Mouse (Mus musculus): ENCODE measurements around the gene Dnaaf3. TPM values are rescaled to one million over a fixed set of nuclear protein-coding genes. Genes with fewer than 3 reads are reported as not detected.

The Dnaaf3 gene
- polyA plus RNA-seq, 1 experiment, result 9.6 TPM

GRCm38 (mm10) chr7:4503858-4504257 lies 28.4 kb downstream of the Dnaaf3 start:
- H3K4me1 ChIP-seq (ENCODE audit: control insufficient read depth, insufficient read depth, insufficient read length), result peaks cover 19% of the 10 kb centered on the region; the same call in 1 of the 2 replicates
- H3K4me3 ChIP-seq (ENCODE audit: extremely low read depth, insufficient read depth, insufficient read length), result no peak overlapping the region
- 68% methylated on average over 5 of the region's 5 CpGs for WGBS
- H3K27me3 ChIP-seq (ENCODE audit: control insufficient read depth, insufficient read depth, low read length), result no peaks in the 10 kb centered on the region
- peak overlapping the region; percentile 61 for H3K27ac ChIP-seq (ENCODE audit: insufficient read depth, low read length)
- H3K36me3 ChIP-seq (ENCODE audit: control insufficient read depth, insufficient read depth, low read length), result peaks cover 2% of the 10 kb centered on the region; the same call in 1 of the 2 replicates
- TF ChIP-seq POLR2A (IDR thresholded peaks at IDR 0.05; ENCODE audit: low read depth, low read length), result no peak
- TF ChIP-seq CTCF (IDR thresholded peaks at IDR 0.05; ENCODE audit: extremely low read depth, insufficient read depth, insufficient read length, insufficient replicate concordance), result no peak
- no peak for DNase-seq (ENCODE audit: low read depth in 1 of 2, low spot score in 2 of 2)

GRCm38 (mm10) chr7:4503100-4503499 lies 29.2 kb downstream of the Dnaaf3 start:
- no peak overlapping the region for H3K4me3 ChIP-seq (ENCODE audit: extremely low read depth, insufficient read depth, insufficient read length)
- H3K27me3 ChIP-seq (ENCODE audit: control insufficient read depth, insufficient read depth, low read length), result no peaks in the 10 kb centered on the region
- no peak for DNase-seq (ENCODE audit: low read depth in 1 of 2, low spot score in 2 of 2)
- no peak overlapping the region for H3K27ac ChIP-seq (ENCODE audit: insufficient read depth, low read length)
- peaks cover 21% of the 10 kb centered on the region; the same call in 1 of the 2 replicates for H3K4me1 ChIP-seq (ENCODE audit: control insufficient read depth, insufficient read depth, insufficient read length)
- H3K36me3 ChIP-seq (ENCODE audit: control insufficient read depth, insufficient read depth, low read length), result peaks cover 2% of the 10 kb centered on the region; the same call in 1 of the 2 replicates
- TF ChIP-seq CTCF (IDR thresholded peaks at IDR 0.05; ENCODE audit: extremely low read depth, insufficient read depth, insufficient read length, insufficient replicate concordance), result no peak
- no peak for TF ChIP-seq POLR2A (IDR thresholded peaks at IDR 0.05; ENCODE audit: low read depth, low read length)
- 92% methylated on average over 4 of the region's 4 CpGs for WGBS

- Histone ChIP-seq H3K4me3 (ENCODE audit: extremely low read depth, insufficient read depth, insufficient read length) (0 out of 2 replicates have a peak overlapping the region, but pooled peaks have one; percentile 2), H3K36me3 (ENCODE audit: control insufficient read depth, insufficient read depth, low read length) (peaks cover 2% of the 10 kb centered on the region; the same call in 1 of the 2 replicates), H3K27ac (ENCODE audit: insufficient read depth, low read length) (peak overlapping the region; percentile 16; the same call in 1 of the 2 replicates), H3K27me3 (ENCODE audit: control insufficient read depth, insufficient read depth, low read length) (no peaks in the 10 kb centered on the region), H3K4me1 (ENCODE audit: control insufficient read depth, insufficient read depth, insufficient read length) (peaks cover 21% of the 10 kb centered on the region; the same call in 1 of the 2 replicates)
- WGBS, result 39% methylated on average over 14 of the region's 14 CpGs
- no peak for DNase-seq (ENCODE audit: low read depth in 1 of 2, low spot score in 2 of 2)
- TF ChIP-seq POLR2A (IDR thresholded peaks at IDR 0.05; ENCODE audit: low read depth, low read length) (no peak), CTCF (IDR thresholded peaks at IDR 0.05; ENCODE audit: extremely low read depth, insufficient read depth, insufficient read length, insufficient replicate concordance) (no peak)
Observed at GRCm38 (mm10) chr7:4502421-4503090, 29.7 kb downstream of the Dnaaf3 start.

- peak; percentile 81 to 94 for DNase-seq (ENCODE audit: low read depth in 1 of 2, low spot score in 2 of 2)
- H3K36me3 ChIP-seq (ENCODE audit: control insufficient read depth, insufficient read depth, low read length), result peaks cover 2% of the 10 kb centered on the region; the same call in 1 of the 2 replicates
- H3K4me1 ChIP-seq (ENCODE audit: control insufficient read depth, insufficient read depth, insufficient read length), result peaks cover 21% of the 10 kb centered on the region; the same call in 1 of the 2 replicates
- peak within 1 kb of the TSS; percentile 81 for H3K4me3 ChIP-seq (ENCODE audit: extremely low read depth, insufficient read depth, insufficient read length)
- WGBS, result 3% methylated on average over 61 of the region's 62 CpGs
- no peak for TF ChIP-seq CTCF (IDR thresholded peaks at IDR 0.05; ENCODE audit: extremely low read depth, insufficient read depth, insufficient read length, insufficient replicate concordance)
- peak; percentile 58 for TF ChIP-seq POLR2A (IDR thresholded peaks at IDR 0.05; ENCODE audit: low read depth, low read length)
- peak within 1 kb of the TSS; percentile 94 for H3K27ac ChIP-seq (ENCODE audit: insufficient read depth, low read length)
- no peaks in the 10 kb centered on the region for H3K27me3 ChIP-seq (ENCODE audit: control insufficient read depth, insufficient read depth, low read length)
Observed at GRCm38 (mm10) chr7:4501558-4502397, 30.5 kb downstream of the Dnaaf3 start, which contains the start of gene Ppp1r12c. Gene Ppp1r12c (minus strand): TSS chr7:4501680.

GRCm38 (mm10) chr7:4500892-4501471 lies 31.3 kb downstream of the Dnaaf3 start:
- Histone ChIP-seq H3K4me1 (ENCODE audit: control insufficient read depth, insufficient read depth, insufficient read length) (peaks cover 21% of the 10 kb centered on the region; the same call in 1 of the 2 replicates), H3K36me3 (ENCODE audit: control insufficient read depth, insufficient read depth, low read length) (peaks cover 2% of the 10 kb centered on the region; the same call in 1 of the 2 replicates), H3K4me3 (ENCODE audit: extremely low read depth, insufficient read depth, insufficient read length) (peak overlapping the region; percentile 81), H3K27me3 (ENCODE audit: control insufficient read depth, insufficient read depth, low read length) (no peaks in the 10 kb centered on the region), H3K27ac (ENCODE audit: insufficient read depth, low read length) (peak overlapping the region; percentile 81)
- TF ChIP-seq CTCF (IDR thresholded peaks at IDR 0.05; ENCODE audit: extremely low read depth, insufficient read depth, insufficient read length, insufficient replicate concordance), result no peak
- TF ChIP-seq POLR2A (IDR thresholded peaks at IDR 0.05; ENCODE audit: low read depth, low read length), result no peak
- peak in 1 of 2 experiments; percentile 49 for DNase-seq (ENCODE audit: low read depth in 1 of 2, low spot score in 2 of 2)
- under 1% methylated on average over 52 of the region's 52 CpGs for WGBS

GRCm38 (mm10) chr7:4499034-4499433 lies 33.2 kb downstream of the Dnaaf3 start:
- DNase-seq (ENCODE audit: low read depth in 1 of 2, low spot score in 2 of 2), result no peak
- H3K27me3 ChIP-seq (ENCODE audit: control insufficient read depth, insufficient read depth, low read length), result no peaks in the 10 kb centered on the region
- peaks cover 13% of the 10 kb centered on the region; the same call in 1 of the 2 replicates for H3K4me1 ChIP-seq (ENCODE audit: control insufficient read depth, insufficient read depth, insufficient read length)
- TF ChIP-seq CTCF (IDR thresholded peaks at IDR 0.05; ENCODE audit: extremely low read depth, insufficient read depth, insufficient read length, insufficient replicate concordance) (no peak), POLR2A (IDR thresholded peaks at IDR 0.05; ENCODE audit: low read depth, low read length) (no peak)
- H3K4me3 ChIP-seq (ENCODE audit: extremely low read depth, insufficient read depth, insufficient read length), result no peak overlapping the region
- H3K27ac ChIP-seq (ENCODE audit: insufficient read depth, low read length), result no peak overlapping the region
- peaks cover 6% of the 10 kb centered on the region; the same call in 1 of the 2 replicates for H3K36me3 ChIP-seq (ENCODE audit: control insufficient read depth, insufficient read depth, low read length)
- WGBS, result 94% methylated on average over 4 of the region's 4 CpGs

Measured in spleen, adult 2 months (tissue).